Mouse (Mus musculus): ENCODE measurements around the gene Lbx1. TPM values are rescaled to one million over a fixed set of nuclear protein-coding genes. Genes with fewer than 3 reads are reported as not detected.

Gene Lbx1
- polyA plus RNA-seq, 1 experiment from 2014 or later = 5.0 TPM

GRCm38 (mm10) chr19:45237099-45237498 is 1.5 kb upstream of the Lbx1 start:
- Histone ChIP-seq H3K4me1 (ENCODE audit: control insufficient read depth, insufficient read depth, low read length) (peaks cover 13% of the 10 kb centered on the region), H3K9ac (ENCODE audit: low read length) (no peak overlapping the region), H3K4me2 (ENCODE audit: low read depth, severe bottlenecking) (peak overlapping the region; percentile 14; the same call in 1 of the 2 replicates), H3K4me3 (ENCODE audit: low read depth, low read length) (no peak overlapping the region), H3K36me3 (ENCODE audit: control insufficient read depth, insufficient read depth, low read length) (no peaks in the 10 kb centered on the region), H3K9me3 (ENCODE audit: control insufficient read depth, low read length) (no peaks in the 10 kb centered on the region), H3K27ac (replicated peaks; ENCODE audit: low read depth, low read length) (no peak overlapping the region), H3K27me3 (ENCODE audit: control insufficient read depth, insufficient read depth, low read length) (peaks cover 94% of the 10 kb centered on the region)
- 4% methylated on average over 8 of the region's 8 CpGs for WGBS
- ATAC-seq (ENCODE audit: insufficient number of reproducible peaks, low FRiP score, low TSS enrichment, low read depth) (no peak), DNase-seq (ENCODE audit: low spot score) (no peak)

GRCm38 (mm10) chr19:45236363-45236942 is 841 bp upstream of the Lbx1 start:
- Histone ChIP-seq H3K9ac (ENCODE audit: low read length) (0 out of 2 replicates have a peak overlapping the region, but pooled peaks have one; percentile 37), H3K4me1 (ENCODE audit: control insufficient read depth, insufficient read depth, low read length) (peaks cover 13% of the 10 kb centered on the region), H3K27me3 (ENCODE audit: control insufficient read depth, insufficient read depth, low read length) (peaks cover 93% of the 10 kb centered on the region), H3K4me3 (ENCODE audit: low read depth, low read length) (peak overlapping the region; percentile 32), H3K36me3 (ENCODE audit: control insufficient read depth, insufficient read depth, low read length) (no peaks in the 10 kb centered on the region), H3K27ac (replicated peaks; ENCODE audit: low read depth, low read length) (no peak overlapping the region), H3K9me3 (ENCODE audit: control insufficient read depth, low read length) (no peaks in the 10 kb centered on the region), H3K4me2 (ENCODE audit: low read depth, severe bottlenecking) (peak overlapping the region; percentile 62)
- peak; percentile 79 for DNase-seq (ENCODE audit: low spot score)
- under 1% methylated on average over 39 of the region's 39 CpGs for WGBS
- peak; percentile 78 for ATAC-seq (ENCODE audit: insufficient number of reproducible peaks, low FRiP score, low TSS enrichment, low read depth)

GRCm38 (mm10) chr19:45235331-45235741 is 276 bp downstream of the Lbx1 start:
- ATAC-seq (ENCODE audit: insufficient number of reproducible peaks, low FRiP score, low TSS enrichment, low read depth) (0 out of 2 replicates have a peak, but pooled peaks have one; percentile 5), DNase-seq (ENCODE audit: low spot score) (peak; percentile 59)
- Histone ChIP-seq H3K27ac (replicated peaks; ENCODE audit: low read depth, low read length) (peak overlapping the region; percentile 24), H3K9me3 (ENCODE audit: control insufficient read depth, low read length) (no peaks in the 10 kb centered on the region), H3K36me3 (ENCODE audit: control insufficient read depth, insufficient read depth, low read length) (no peaks in the 10 kb centered on the region), H3K27me3 (ENCODE audit: control insufficient read depth, insufficient read depth, low read length) (peaks cover 92% of the 10 kb centered on the region), H3K4me1 (ENCODE audit: control insufficient read depth, insufficient read depth, low read length) (peaks cover 18% of the 10 kb centered on the region), H3K9ac (ENCODE audit: low read length) (peak overlapping the region; percentile 45; the same call in 1 of the 2 replicates), H3K4me2 (ENCODE audit: low read depth, severe bottlenecking) (peak overlapping the region; percentile 15; the same call in 1 of the 2 replicates), H3K4me3 (ENCODE audit: low read depth, low read length) (peak overlapping the region; percentile 32)
- under 1% methylated on average over 44 of the region's 53 CpGs for WGBS

GRCm38 (mm10) chr19:45234771-45235231 is 811 bp downstream of the Lbx1 start:
- under 1% methylated on average over 42 of the region's 42 CpGs for WGBS

GRCm38 (mm10) chr19:45234191-45234770 is 1.3 kb downstream of the Lbx1 start:
- Histone ChIP-seq H3K4me2 (ENCODE audit: low read depth, severe bottlenecking) (no peak overlapping the region), H3K9ac (ENCODE audit: low read length) (peak overlapping the region; percentile 45), H3K36me3 (ENCODE audit: control insufficient read depth, insufficient read depth, low read length) (no peaks in the 10 kb centered on the region), H3K4me3 (ENCODE audit: low read depth, low read length) (peak overlapping the region; percentile 32), H3K9me3 (ENCODE audit: control insufficient read depth, low read length) (no peaks in the 10 kb centered on the region), H3K27me3 (ENCODE audit: control insufficient read depth, insufficient read depth, low read length) (peaks cover 93% of the 10 kb centered on the region), H3K4me1 (ENCODE audit: control insufficient read depth, insufficient read depth, low read length) (peaks cover 18% of the 10 kb centered on the region), H3K27ac (replicated peaks; ENCODE audit: low read depth, low read length) (no peak overlapping the region)
- WGBS = under 1% methylated on average over 22 of the region's 22 CpGs
- ATAC-seq (ENCODE audit: insufficient number of reproducible peaks, low FRiP score, low TSS enrichment, low read depth) (no peak), DNase-seq (ENCODE audit: low spot score) (peak; percentile 69)

More at GRCm38 (mm10) chr19:45234771-45235231, 811 bp downstream of the Lbx1 start:
- peak overlapping the region; percentile 15; the same call in 1 of the 2 replicates for H3K4me2 ChIP-seq (ENCODE audit: low read depth, severe bottlenecking)
- peak overlapping the region; percentile 32 for H3K4me3 ChIP-seq (ENCODE audit: low read depth, low read length)
- peaks cover 18% of the 10 kb centered on the region for H3K4me1 ChIP-seq (ENCODE audit: control insufficient read depth, insufficient read depth, low read length)
- no peak for ATAC-seq (ENCODE audit: insufficient number of reproducible peaks, low FRiP score, low TSS enrichment, low read depth)
- H3K27me3 ChIP-seq (ENCODE audit: control insufficient read depth, insufficient read depth, low read length) = peaks cover 93% of the 10 kb centered on the region
- H3K27ac ChIP-seq (replicated peaks; ENCODE audit: low read depth, low read length) = peak overlapping the region; percentile 24
- H3K9ac ChIP-seq (ENCODE audit: low read length) = peak overlapping the region; percentile 45
- H3K9me3 ChIP-seq (ENCODE audit: control insufficient read depth, low read length) = no peaks in the 10 kb centered on the region
- H3K36me3 ChIP-seq (ENCODE audit: control insufficient read depth, insufficient read depth, low read length) = no peaks in the 10 kb centered on the region
- DNase-seq (ENCODE audit: low spot score) = peak; percentile 68

- Histone ChIP-seq H3K9ac (ENCODE audit: low read length) (peak overlapping the region; percentile 18), H3K27me3 (ENCODE audit: control insufficient read depth, insufficient read depth, low read length) (peaks cover 93% of the 10 kb centered on the region), H3K36me3 (ENCODE audit: control insufficient read depth, insufficient read depth, low read length) (no peaks in the 10 kb centered on the region), H3K27ac (replicated peaks; ENCODE audit: low read depth, low read length) (no peak overlapping the region), H3K4me2 (ENCODE audit: low read depth, severe bottlenecking) (peak overlapping the region; percentile 22), H3K4me1 (ENCODE audit: control insufficient read depth, insufficient read depth, low read length) (peaks cover 18% of the 10 kb centered on the region), H3K9me3 (ENCODE audit: control insufficient read depth, low read length) (no peaks in the 10 kb centered on the region), H3K4me3 (ENCODE audit: low read depth, low read length) (peak overlapping the region; percentile 25)
- ATAC-seq (ENCODE audit: insufficient number of reproducible peaks, low FRiP score, low TSS enrichment, low read depth) (no peak), DNase-seq (ENCODE audit: low spot score) (no peak)
- under 1% methylated on average over 60 of the region's 60 CpGs for WGBS
These were observed 2.0 kb downstream of the Lbx1 start for GRCm38 (mm10) chr19:45233496-45234127.

- Histone ChIP-seq H3K27me3 (ENCODE audit: control insufficient read depth, insufficient read depth, low read length) (peaks cover 93% of the 10 kb centered on the region), H3K9me3 (ENCODE audit: control insufficient read depth, low read length) (no peaks in the 10 kb centered on the region), H3K4me1 (ENCODE audit: control insufficient read depth, insufficient read depth, low read length) (peaks cover 18% of the 10 kb centered on the region), H3K36me3 (ENCODE audit: control insufficient read depth, insufficient read depth, low read length) (no peaks in the 10 kb centered on the region), H3K27ac (replicated peaks; ENCODE audit: low read depth, low read length) (no peak overlapping the region), H3K9ac (ENCODE audit: low read length) (no peak overlapping the region; the same call in 1 of the 2 replicates), H3K4me2 (ENCODE audit: low read depth, severe bottlenecking) (no peak overlapping the region), H3K4me3 (ENCODE audit: low read depth, low read length) (peak overlapping the region; percentile 25)
- DNase-seq (ENCODE audit: low spot score) (peak; percentile 66), ATAC-seq (ENCODE audit: insufficient number of reproducible peaks, low FRiP score, low TSS enrichment, low read depth) (no peak)
- WGBS = under 1% methylated on average over 42 of the region's 42 CpGs
These were observed 2.9 kb downstream of the Lbx1 start for GRCm38 (mm10) chr19:45232443-45233410.

All from limb, embryonic 11.5 days (tissue).